12 mouse cellular contexts compared by ENCODE assay signal in the genomic region with DNA sequence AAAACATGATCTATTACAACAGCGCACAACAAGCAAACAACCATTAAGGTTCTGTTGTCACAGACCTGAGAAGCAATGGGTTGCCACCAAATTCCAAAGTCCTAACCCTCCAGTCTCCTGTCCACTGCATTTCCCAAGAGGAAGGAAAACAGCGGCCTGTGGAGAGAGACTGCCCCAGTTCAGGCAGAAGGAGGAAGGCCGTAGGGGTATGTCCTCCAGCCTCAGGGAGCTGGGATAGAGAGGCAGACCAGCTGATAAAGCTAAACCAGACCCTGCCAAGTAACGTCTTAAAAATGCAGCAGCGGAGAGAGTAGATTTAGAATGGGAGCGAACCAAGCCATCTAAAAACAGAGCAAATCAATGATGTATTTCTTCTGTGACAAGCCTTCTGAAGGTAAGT. TPM values are rescaled to one million over a fixed set of nuclear protein-coding genes. Genes with fewer than 3 reads are reported as not detected.
DNase-seq lines count a peak whose midpoint lies in the region; ATAC-seq and TF ChIP-seq lines count a peak whose summit lies in the region.
"Had no signal": no experiment of that assay in that cellular context is flagged by ENCODE, and none has a peak within 500 bp of the region (broad histone marks: within the 10 kb centered on the region; RNA-seq: fewer than 3 reads in every experiment).

No protein-coding gene starts in this region.

- no peaks in the 10 kb centered on the region for H3K9me3 ChIP-seq in embryonic facial prominence, embryonic 15.5 days (replicated peaks)
- no peaks in the 10 kb centered on the region for H3K9me3 ChIP-seq in limb, embryonic 10.5 days (replicated peaks)

- H3K4me1 ChIP-seq in kidney, adult 2 months (ENCODE audit: control insufficient read depth, insufficient read depth, low read length) = no peaks in the 10 kb centered on the region
- H3K4me1 ChIP-seq in bone marrow macrophage, adult 2 months (ENCODE audit: control insufficient read depth, insufficient read depth, low read length) = peaks cover 29% of the 10 kb centered on the region
- H3K4me1 ChIP-seq in embryonic facial prominence, embryonic 15.5 days = peaks cover 38% of the 10 kb centered on the region
- peaks cover 62% of the 10 kb centered on the region for H3K4me1 ChIP-seq in limb, embryonic 10.5 days

- H3K27ac ChIP-seq in kidney, adult 2 months (ENCODE audit: insufficient read depth, low read depth, low read length) = peak overlapping the region; percentile 65
- H3K27ac ChIP-seq in bone marrow macrophage, adult 2 months (ENCODE audit: insufficient read depth, low read depth, low read length) = 0 out of 2 replicates have a peak overlapping the region, but pooled peaks have one; percentile 7
- H3K27ac ChIP-seq in embryonic facial prominence, embryonic 15.5 days (replicated peaks) = peak overlapping the region; percentile 85
- H3K27ac ChIP-seq in limb, embryonic 10.5 days = peak overlapping the region; percentile 81

- no peak overlapping the region for H3K9ac ChIP-seq in embryonic facial prominence, embryonic 15.5 days

- no peak overlapping the region for H3K4me2 ChIP-seq in embryonic facial prominence, embryonic 15.5 days (replicated peaks)

- H3K36me3 ChIP-seq in kidney, adult 2 months (ENCODE audit: control insufficient read depth, insufficient read depth, low read length) = no peaks in the 10 kb centered on the region
- H3K36me3 ChIP-seq in embryonic facial prominence, embryonic 15.5 days = no peaks in the 10 kb centered on the region
- H3K36me3 ChIP-seq in limb, embryonic 10.5 days = no peaks in the 10 kb centered on the region

- TF ChIP-seq POLR2A in kidney, adult 2 months (IDR thresholded peaks at IDR 0.05; ENCODE audit: low read depth, low read length) = no peak
- TF ChIP-seq POLR2A in bone marrow macrophage, adult 2 months (IDR thresholded peaks at IDR 0.05; ENCODE audit: borderline replicate concordance, low read depth, low read length) = no peak

- no peaks in the 10 kb centered on the region for H3K27me3 ChIP-seq in kidney, adult 2 months (replicated peaks; ENCODE audit: control insufficient read depth, insufficient read depth, low read length)
- H3K27me3 ChIP-seq in embryonic facial prominence, embryonic 15.5 days = no peaks in the 10 kb centered on the region
- H3K27me3 ChIP-seq in limb, embryonic 10.5 days (ENCODE audit: low read depth, poor library complexity, severe bottlenecking) = no peaks in the 10 kb centered on the region

- ATAC-seq in embryonic facial prominence, embryonic 15.5 days (ENCODE audit: insufficient number of reproducible peaks, low FRiP score, low TSS enrichment, low read depth) = no peak

- no peak for DNase-seq in kidney, adult 2 months
- DNase-seq in kidney, postnatal 14 days = no peak
- no peak for DNase-seq in limb, embryonic 10.5 days (ENCODE audit: low spot score)
- DNase-seq in left cerebral cortex, adult 18-20 months (ENCODE audit: low spot score in 2 of 2) = no peak
- no peak for DNase-seq in embryo, embryonic 11 days
- no peak for DNase-seq in right cerebral cortex, postnatal 14 days
- DNase-seq: adrenal gland, postnatal 25 days; cerebellum, adult 9-11 months; gastrocnemius, postnatal 10 days had no signal

- no peak overlapping the region for H3K4me3 ChIP-seq in kidney, adult 2 months (ENCODE audit: insufficient read depth, low read depth, low read length)
- H3K4me3 ChIP-seq in bone marrow macrophage, adult 2 months (ENCODE audit: insufficient read depth, low read length) = no peak overlapping the region
- H3K4me3 ChIP-seq in embryonic facial prominence, embryonic 15.5 days (replicated peaks) = no peak overlapping the region
- no peak overlapping the region for H3K4me3 ChIP-seq in limb, embryonic 10.5 days
- H3K4me3 ChIP-seq: myocyte had no signal

- no peak for TF ChIP-seq CTCF in kidney, adult 2 months (conservative IDR thresholded peaks at IDR 0.05; ENCODE audit: insufficient read depth, insufficient read length, low read depth, low read length)
- TF ChIP-seq CTCF in bone marrow macrophage, adult 2 months (IDR thresholded peaks at IDR 0.05; ENCODE audit: low read depth, low read length) = no peak

- 80% methylated on average over 6 of the region's 6 CpGs for WGBS in kidney, adult 2 months
- 67% methylated on average over 6 of the region's 6 CpGs for WGBS in embryonic facial prominence, embryonic 15.5 days
- WGBS in limb, embryonic 10.5 days = 82% methylated on average over 6 of the region's 6 CpGs

RNA-seq across cellular contexts. Expression of a gene that starts 44.8 kb away (rescaled TPM):
- 7.8 and 10.1 TPM in 2 replicates for polyA plus RNA-seq in kidney, adult 2 months (2012; rRNA removed)
- polyA plus RNA-seq in bone marrow macrophage, adult 2 months (2012; ENCODE audit: insufficient read depth, insufficient read length, missing spikeins) = not detected in 2 replicates
- polyA plus RNA-seq in embryonic facial prominence, embryonic 15.5 days (2015; fragmentation: Nextera tagmentation; extraction: Ambion mirVana) = 0.46 and 0.68 TPM in 2 replicates
- 1.1 and 1.3 TPM in 2 replicates for polyA plus RNA-seq in limb, embryonic 10.5 days (2016; fragmentation: Nextera tagmentation; extraction: Ambion mirVana)
- total RNA-seq in left cerebral cortex, adult 18-20 months (2021) = 10 to 100 TPM; 25.1 to 29.8 TPM
- total RNA-seq: adrenal gland, postnatal 25 days had no signal
- polyA plus RNA-seq: myocyte had no signal

Comparison
In these comparisons a context has a peak if more than half of its experiments do, and no peak if none do; other contexts are left out.
1. H3K27ac ChIP-seq: peak in every context shown above with its lines; median percentile 85 in embryonic facial prominence, embryonic 15.5 days; 81 in limb, embryonic 10.5 days; 65 in kidney, adult 2 months; 7 in bone marrow macrophage, adult 2 months.